Mouse (Mus musculus): ENCODE results near the gene Trdmt1.
A peak's percentile ranks its signal among the peaks of the same experiment; 100 is the strongest.

GRCm38 (mm10) chr2:13537733-13538132 is 6.7 kb downstream of the Trdmt1 start:
- no peak for TF ChIP-seq POLR2A (IDR thresholded peaks at IDR 0.05; ENCODE audit: low read depth, low read length)
- 0 out of 2 replicates have a peak, but pooled peaks have one; percentile 37 for TF ChIP-seq CTCF (IDR thresholded peaks at IDR 0.05; ENCODE audit: extremely low read depth, insufficient read depth, insufficient read length, insufficient replicate concordance)
